Mouse (Mus musculus) lung, embryonic 14.5 days (tissue): ENCODE results near the gene Gpr3. TPM values are rescaled to one million over a fixed set of nuclear protein-coding genes. Genes with fewer than 3 reads are reported as not detected.
A peak's percentile ranks its signal among the peaks of the same experiment; 100 is the strongest.

Experiments
- ATAC-seq: fragments of 200-750 bp; cut with Nextera tagmentation; 2 replicates; pipeline ENCODE4 v1.8.0; 2017; ENCODE audit warnings: mild to moderate bottlenecking, moderate TSS enrichment, moderate library complexity; ENCODE audit not compliant: insufficient read depth
- DNase-seq: peaks from one replicate; pipeline ENCODE4 v3.0.0-alpha.2; 2015
- H3K27ac ChIP-seq: fragments of 300-500 bp; sonication (generic); 2 replicates; pipeline ENCODE4 v1.5.1; 2014; ENCODE audit warnings: low read depth, mild to moderate bottlenecking, moderate library complexity
- H3K27me3 ChIP-seq: fragments of 300-500 bp; sonication (generic); 2 replicates; pipeline ENCODE4 v1.6.1; 2014; ENCODE audit warnings: low read length, control low read depth; ENCODE audit not compliant: insufficient read depth
- H3K36me3 ChIP-seq: fragments of 300-500 bp; sonication (generic); 2 replicates; pipeline ENCODE4 v1.6.1; 2014; ENCODE audit warnings: control low read depth; ENCODE audit not compliant: insufficient read depth
- H3K4me1 ChIP-seq: fragments of 300-500 bp; sonication (generic); 2 replicates; pipeline ENCODE4 v1.6.1; 2014; ENCODE audit warnings: antibody characterized with exemption, control low read depth; ENCODE audit not compliant: insufficient read depth
- H3K4me2 ChIP-seq: fragments of 300-500 bp; sonication (generic); 2 replicates; pipeline ENCODE4 v1.6.1; 2014; ENCODE audit warnings: mild to moderate bottlenecking
- H3K4me3 ChIP-seq: fragments of 300-500 bp; sonication (generic); 2 replicates; pipeline ENCODE4 v1.5.1; 2014; ENCODE audit warnings: low read depth, low read length
- H3K9ac ChIP-seq: fragments of 300-500 bp; sonication (generic); 2 replicates; pipeline ENCODE4 v1.6.1; 2014
- H3K9me3 ChIP-seq: fragments of 300-500 bp; sonication (generic); 2 replicates; pipeline ENCODE4 v1.6.1; 2016; ENCODE audit warnings: low read depth, low read length, control low read depth
- CTCF ChIP-seq: IDR thresholded peaks from 2 replicates; pipeline ENCODE4 v1.5.1; 2016; ENCODE audit warnings: antibody characterized with exemption, low read depth
- WGBS: fragments of 180-500 bp; shearing (Covaris S2); extraction: QIAGEN DNeasy Blood & Tissue Kit; methylation state at CpG from one replicate; pipeline ENCODE4 v1.1.7; 2014; 5-methylcytosine and 5-hydroxymethylcytosine counted together
- polyA plus RNA-seq: library from polyadenylated mRNA; unstranded; fragments of >200 nt; fragmentation: Nextera tagmentation; extraction: Ambion mirVana; gene quantifications from 2 replicates; pipeline ENCODE4 v1.2.1, GENCODE M21; 2014

Gene Gpr3
- polyA plus RNA-seq, 1 experiment from 2014 or later: not detected

GRCm38 (mm10) chr4:133194482-133194881 is 17.9 kb downstream of the Gpr3 start:
- peaks cover 77% of the 10 kb centered on the region for H3K36me3 ChIP-seq
- ATAC-seq: no peak
- H3K4me2 ChIP-seq: no peak overlapping the region
- no peak overlapping the region for H3K9ac ChIP-seq
- no peaks in the 10 kb centered on the region for H3K27me3 ChIP-seq
- TF ChIP-seq CTCF: no peak
- peaks cover 17% of the 10 kb centered on the region for H3K4me1 ChIP-seq
- WGBS: 77% methylated on average over 11 of the region's 11 CpGs
- H3K27ac ChIP-seq: no peak overlapping the region
- no peaks in the 10 kb centered on the region for H3K9me3 ChIP-seq
- H3K4me3 ChIP-seq: no peak overlapping the region
- DNase-seq: no peak

- Histone ChIP-seq H3K27me3 (no peaks in the 10 kb centered on the region), H3K9me3 (no peaks in the 10 kb centered on the region), H3K4me3 (no peak overlapping the region), H3K4me2 (no peak overlapping the region), H3K9ac (no peak overlapping the region), H3K4me1 (peaks cover 6% of the 10 kb centered on the region; the same call in 1 of the 2 replicates), H3K27ac (no peak overlapping the region), H3K36me3 (peaks cover 93% of the 10 kb centered on the region)
- WGBS: 65% methylated on average over 10 of the region's 10 CpGs
- DNase-seq: no peak
- ATAC-seq: no peak
- no peak for TF ChIP-seq CTCF
Measured at GRCm38 (mm10) chr4:133189396-133189795, 22.9 kb downstream of the Gpr3 start.

GRCm38 (mm10) chr4:133186856-133187255 is 25.5 kb downstream of the Gpr3 start:
- no peaks in the 10 kb centered on the region for H3K9me3 ChIP-seq
- H3K27me3 ChIP-seq: no peaks in the 10 kb centered on the region
- 90% methylated on average over 5 of the region's 5 CpGs for WGBS
- DNase-seq: no peak
- peaks cover 6% of the 10 kb centered on the region; the same call in 1 of the 2 replicates for H3K4me1 ChIP-seq
- no peak for TF ChIP-seq CTCF
- no peak overlapping the region for H3K9ac ChIP-seq
- H3K4me2 ChIP-seq: no peak overlapping the region
- no peak overlapping the region for H3K27ac ChIP-seq
- peaks cover 69% of the 10 kb centered on the region for H3K36me3 ChIP-seq
- no peak for ATAC-seq
- no peak overlapping the region for H3K4me3 ChIP-seq

GRCm38 (mm10) chr4:133185893-133186292 is 26.4 kb downstream of the Gpr3 start:
- H3K9me3 ChIP-seq: no peaks in the 10 kb centered on the region
- no peak overlapping the region for H3K4me2 ChIP-seq
- WGBS: 58% methylated on average over 8 of the region's 8 CpGs
- H3K9ac ChIP-seq: no peak overlapping the region
- no peaks in the 10 kb centered on the region for H3K27me3 ChIP-seq
- H3K36me3 ChIP-seq: peaks cover 66% of the 10 kb centered on the region
- peak; percentile 44 for DNase-seq
- peak overlapping the region; percentile 89; the same call in 1 of the 2 replicates for H3K27ac ChIP-seq
- peaks cover 6% of the 10 kb centered on the region; the same call in 1 of the 2 replicates for H3K4me1 ChIP-seq
- no peak overlapping the region for H3K4me3 ChIP-seq
- no peak for ATAC-seq
- no peak for TF ChIP-seq CTCF

GRCm38 (mm10) chr4:133184898-133185665 is 27.3 kb downstream of the Gpr3 start:
- Histone ChIP-seq H3K36me3 (peaks cover 65% of the 10 kb centered on the region), H3K9ac (no peak overlapping the region; the same call in 1 of the 2 replicates), H3K4me1 (peaks cover 6% of the 10 kb centered on the region; the same call in 1 of the 2 replicates), H3K4me2 (peak overlapping the region; percentile 16; the same call in 1 of the 2 replicates), H3K27me3 (no peaks in the 10 kb centered on the region), H3K9me3 (no peaks in the 10 kb centered on the region), H3K27ac (peak overlapping the region; percentile 89), H3K4me3 (no peak overlapping the region)
- peak; percentile 74 for ATAC-seq
- WGBS: 22% methylated on average over 15 of the region's 15 CpGs
- DNase-seq: peak; percentile 82
- TF ChIP-seq CTCF: no peak

GRCm38 (mm10) chr4:133184031-133184897 is 28.1 kb downstream of the Gpr3 start:
- peak overlapping the region; percentile 16; the same call in 1 of the 2 replicates for H3K4me2 ChIP-seq
- no peak for DNase-seq
- H3K9me3 ChIP-seq: no peaks in the 10 kb centered on the region
- 51% methylated on average over 14 of the region's 14 CpGs for WGBS
- no peak for ATAC-seq
- peak overlapping the region; percentile 89 for H3K27ac ChIP-seq
- no peak overlapping the region for H3K4me3 ChIP-seq
- TF ChIP-seq CTCF: no peak
- peaks cover 63% of the 10 kb centered on the region for H3K36me3 ChIP-seq
- peaks cover 6% of the 10 kb centered on the region; the same call in 1 of the 2 replicates for H3K4me1 ChIP-seq
- H3K27me3 ChIP-seq: no peaks in the 10 kb centered on the region
- H3K9ac ChIP-seq: no peak overlapping the region

GRCm38 (mm10) chr4:133182439-133183033 is 29.8 kb downstream of the Gpr3 start:
- peaks cover 6% of the 10 kb centered on the region; the same call in 1 of the 2 replicates for H3K4me1 ChIP-seq

More at GRCm38 (mm10) chr4:133182439-133183033, 29.8 kb downstream of the Gpr3 start:
- 89% methylated on average over 8 of the region's 8 CpGs for WGBS
- no peak overlapping the region for H3K27ac ChIP-seq
- DNase-seq (no peak), ATAC-seq (no peak)
- no peaks in the 10 kb centered on the region for H3K27me3 ChIP-seq
- H3K36me3 ChIP-seq: peaks cover 63% of the 10 kb centered on the region
- H3K9me3 ChIP-seq: no peaks in the 10 kb centered on the region
- no peak overlapping the region for H3K4me2 ChIP-seq
- H3K4me3 ChIP-seq: no peak overlapping the region
- H3K9ac ChIP-seq: no peak overlapping the region
- no peak for TF ChIP-seq CTCF
